Mouse (Mus musculus): ENCODE measurements at regions not wholly inside any gene's neighbourhood (a gene's known extent, or its start where the extent isn't known, plus 50 kb on each side); places are given as distances from the start of the nearest gene placed in this dataset.
A peak's percentile ranks its signal among the peaks of the same experiment; 100 is the strongest.
"Not testable (repeated sequence)": the region's sequence is repeated elsewhere in the genome, so short reads cannot be mapped to it uniquely, and the experiment has no call there.

DNA sequence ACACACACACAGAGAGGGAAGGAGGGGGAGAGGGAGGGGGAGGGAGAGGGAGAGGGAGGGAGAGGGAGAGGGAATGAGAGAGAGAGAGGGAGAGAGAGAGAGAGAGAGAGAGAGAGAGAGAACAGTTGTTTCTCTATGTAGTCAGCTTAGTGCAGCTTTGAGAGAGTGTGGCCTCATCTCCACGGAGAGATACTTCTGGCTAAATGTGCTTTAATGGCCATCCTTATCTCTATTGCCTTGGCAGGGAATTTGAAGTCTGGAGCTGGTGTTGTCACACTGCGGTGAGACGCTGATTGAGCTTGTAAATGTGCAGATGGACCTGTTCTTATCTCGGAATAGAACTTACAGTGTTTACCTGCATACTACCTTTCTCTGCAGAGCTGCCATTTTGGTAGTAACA is 160.9 kb upstream of the Arglu1 start:
- DNase-seq (ENCODE audit: low spot score in 2 of 2) = no peak

DNA sequence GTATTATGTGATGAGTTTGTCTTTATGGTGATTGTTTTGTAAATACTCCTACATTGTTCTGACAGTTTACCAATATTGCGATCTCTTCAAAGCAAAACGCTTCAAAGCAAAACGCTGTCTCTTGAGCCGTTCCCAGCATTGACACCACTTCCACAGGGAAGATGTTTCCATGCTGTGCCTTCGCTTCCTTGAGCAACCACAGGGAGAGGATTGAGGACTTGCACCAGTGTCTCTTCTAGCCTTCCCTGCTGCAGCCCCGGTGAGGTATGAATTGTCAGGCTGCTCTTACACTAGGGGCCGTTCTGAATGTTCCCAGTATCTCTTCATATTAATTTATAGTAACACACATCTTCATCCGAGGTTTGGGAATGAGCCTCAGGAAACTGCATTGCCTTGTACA is 160.4 kb upstream of the Arglu1 start:
- DNase-seq (ENCODE audit: low spot score in 2 of 2) = no peak

DNA sequence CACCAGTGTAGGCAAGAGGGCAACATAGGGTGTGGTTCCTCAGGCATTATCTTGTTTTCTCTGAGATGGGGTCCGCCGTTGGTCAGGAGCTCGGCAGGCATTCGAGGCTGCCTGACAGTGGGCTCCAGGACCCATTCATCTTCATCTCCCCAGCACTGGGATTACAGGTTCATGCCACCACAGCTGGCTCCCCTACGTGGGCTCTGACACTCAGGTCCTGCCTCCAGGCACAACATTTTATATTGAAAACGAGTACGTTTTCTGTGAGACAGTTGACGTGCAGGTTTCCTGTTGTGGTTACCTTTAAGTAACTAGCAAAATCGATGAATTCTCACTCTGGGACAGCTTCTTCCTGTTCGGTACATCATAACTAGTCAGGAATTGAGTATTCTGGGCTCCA is 157.3 kb upstream of the Arglu1 start:
- no peak for DNase-seq (ENCODE audit: low spot score in 2 of 2)

DNA sequence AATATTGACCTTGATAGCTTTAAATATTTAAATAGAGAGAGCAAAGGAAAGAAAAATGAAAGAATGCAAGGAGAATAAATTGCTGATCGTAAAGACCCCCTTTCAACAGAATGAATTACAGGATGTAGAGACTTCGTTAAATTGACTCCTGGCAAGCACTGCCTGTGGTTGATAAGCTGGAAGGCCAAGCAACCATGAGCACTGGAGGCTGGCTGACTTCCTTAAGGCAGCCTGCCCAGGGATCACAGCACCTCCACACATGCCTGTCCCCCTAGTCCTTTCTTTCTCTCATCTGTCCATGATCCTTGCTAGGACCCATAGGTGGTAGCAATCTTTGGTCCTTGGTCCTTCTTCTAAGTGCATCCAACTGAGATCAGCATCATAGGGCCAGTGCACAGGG is 152.0 kb upstream of the Arglu1 start:
- no peak for DNase-seq (ENCODE audit: low spot score in 2 of 2)

DNA sequence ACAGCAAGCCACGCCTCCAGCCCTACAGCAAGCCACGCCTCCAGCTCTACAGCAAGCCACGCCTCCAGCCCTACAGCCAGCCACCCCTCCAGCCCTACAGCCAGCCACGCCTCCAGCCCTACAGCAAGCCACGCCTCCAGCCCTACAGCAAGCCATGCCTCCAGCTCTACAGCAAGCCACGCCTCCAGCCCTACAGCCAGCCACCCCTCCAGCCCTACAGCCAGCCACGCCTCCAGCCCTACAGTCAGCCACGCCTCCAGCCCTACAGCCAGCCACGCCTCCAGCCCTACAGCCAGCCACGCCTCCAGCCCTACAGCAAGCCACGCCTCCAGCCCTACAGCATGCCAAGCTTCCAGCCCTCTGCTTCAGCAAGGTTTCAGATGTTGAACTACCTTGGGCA is 145.8 kb upstream of the Arglu1 start:
- not testable (repeated sequence) for DNase-seq (ENCODE audit: low spot score in 2 of 2)

DNA sequence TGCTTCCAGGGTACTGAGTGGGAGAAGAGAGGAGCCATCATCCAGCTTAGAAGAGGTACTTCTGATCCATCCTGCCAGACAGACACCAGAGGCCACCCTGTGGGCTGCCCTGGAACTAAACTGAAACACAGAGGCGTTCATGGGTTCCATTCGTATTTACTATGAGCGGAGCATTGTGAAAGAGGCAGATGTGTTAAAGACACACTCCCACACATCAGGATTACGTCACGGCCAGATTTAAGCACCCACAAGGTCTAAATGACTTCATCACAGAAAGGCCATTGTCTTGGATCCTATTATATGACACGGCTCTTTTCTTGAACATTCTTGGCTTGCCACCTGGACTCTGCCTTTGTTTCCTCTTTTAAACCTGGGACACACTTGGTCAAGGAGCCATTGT is 141.0 kb upstream of the Arglu1 start:
- DNase-seq (ENCODE audit: low spot score in 2 of 2) = no peak

DNA sequence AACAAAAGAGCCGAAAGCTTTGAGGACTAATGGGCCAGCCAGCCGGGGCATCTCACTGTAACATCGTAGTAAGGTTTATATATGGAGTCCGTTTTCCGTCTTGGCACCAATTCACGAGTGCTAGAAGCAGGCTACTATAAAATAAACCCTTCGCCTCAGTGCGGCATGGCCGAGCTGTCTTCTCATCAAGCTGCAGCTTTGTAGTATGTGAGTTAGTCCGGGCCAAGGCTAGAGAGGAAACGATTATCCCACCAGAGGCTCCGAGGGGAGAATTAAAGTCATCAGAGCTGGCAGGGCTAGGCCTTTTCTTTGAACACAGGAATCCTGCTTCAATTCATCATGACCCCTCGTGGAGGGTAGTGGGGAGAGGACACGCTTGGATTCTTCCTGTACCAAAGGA is 138.9 kb upstream of the Arglu1 start:
- no peak for DNase-seq (ENCODE audit: low spot score in 2 of 2)

DNA sequence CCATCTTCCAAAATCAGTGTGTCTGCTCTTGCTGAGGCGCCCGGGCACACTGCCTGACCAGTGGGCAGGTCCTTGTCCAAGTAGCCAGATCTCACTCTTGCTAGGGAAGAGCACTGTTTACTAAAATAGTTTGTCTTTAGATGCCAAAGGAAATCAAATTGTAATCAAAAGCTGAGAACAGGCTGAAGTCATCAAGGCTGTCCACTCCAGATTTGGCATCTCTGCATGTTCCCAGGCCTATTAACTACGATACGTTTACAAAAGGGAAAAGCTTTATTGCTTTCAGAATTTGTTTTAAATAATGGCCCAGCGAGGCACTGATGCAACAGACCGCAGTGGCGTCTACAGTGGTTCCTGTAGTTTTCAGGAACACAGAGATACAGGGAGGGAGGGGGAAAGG is 137.2 kb upstream of the Arglu1 start:
- DNase-seq (ENCODE audit: low spot score in 2 of 2) = no peak

DNA sequence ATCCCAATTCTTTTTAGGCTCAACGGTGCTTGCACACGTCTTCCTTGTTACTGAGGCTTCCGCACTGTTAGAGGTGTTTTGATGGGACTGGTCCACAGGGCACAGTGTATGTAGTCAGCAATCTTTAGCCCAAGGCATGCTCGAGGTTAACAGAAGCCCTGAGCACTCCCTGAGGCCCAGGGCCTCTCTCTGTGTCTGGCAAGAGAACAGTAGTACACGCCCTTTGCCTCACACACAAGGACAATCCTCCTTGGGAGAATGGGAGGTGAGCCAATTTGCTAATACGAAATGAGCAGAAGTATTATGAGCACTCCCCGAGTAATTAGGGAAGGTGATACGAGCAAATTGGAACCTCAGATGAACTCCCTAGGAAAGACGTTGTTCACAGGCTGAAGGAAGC is 136.5 kb upstream of the Arglu1 start:
- no peak for DNase-seq (ENCODE audit: low spot score in 2 of 2)

DNA sequence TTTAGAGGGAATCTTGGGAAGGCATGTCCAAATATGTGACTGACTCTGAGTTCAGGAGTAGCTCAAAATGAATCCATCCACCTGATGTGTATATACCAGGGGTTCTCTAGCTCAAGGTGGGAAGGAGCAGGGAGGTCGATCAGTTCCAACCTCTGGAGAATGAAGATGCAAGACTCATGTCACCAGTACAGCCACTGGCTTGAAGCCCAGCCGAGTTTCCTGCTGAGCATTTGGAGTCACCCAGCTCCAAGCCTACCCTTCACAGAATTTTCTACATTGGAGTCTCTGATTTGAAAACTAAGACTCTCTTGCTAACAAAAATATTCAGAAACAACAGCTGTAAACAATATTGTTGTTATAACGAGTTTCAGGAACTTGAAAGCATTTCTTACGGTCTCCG is 134.6 kb upstream of the Arglu1 start:
- DNase-seq (ENCODE audit: low spot score in 2 of 2) = no peak

DNA sequence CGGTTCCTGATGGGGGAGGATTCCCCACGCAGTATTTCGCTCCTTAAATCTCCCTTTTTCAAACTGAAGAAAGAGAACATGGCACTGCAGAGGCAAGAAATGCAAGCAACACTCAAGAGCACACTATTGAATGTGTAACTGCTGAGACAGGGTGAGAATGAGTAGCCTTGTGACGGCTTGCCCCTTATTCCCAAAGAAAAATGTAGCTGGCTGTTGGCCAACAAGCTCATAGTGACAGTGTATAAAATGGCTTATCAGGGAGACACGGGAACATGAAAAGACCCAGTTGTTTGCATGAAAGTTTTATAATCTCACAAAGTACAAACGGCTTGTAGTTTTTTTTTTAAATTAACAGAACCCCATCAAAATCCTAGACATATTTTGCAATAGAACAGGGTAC is 130.8 kb upstream of the Arglu1 start:
- no peak for DNase-seq (ENCODE audit: low spot score in 2 of 2)

DNA sequence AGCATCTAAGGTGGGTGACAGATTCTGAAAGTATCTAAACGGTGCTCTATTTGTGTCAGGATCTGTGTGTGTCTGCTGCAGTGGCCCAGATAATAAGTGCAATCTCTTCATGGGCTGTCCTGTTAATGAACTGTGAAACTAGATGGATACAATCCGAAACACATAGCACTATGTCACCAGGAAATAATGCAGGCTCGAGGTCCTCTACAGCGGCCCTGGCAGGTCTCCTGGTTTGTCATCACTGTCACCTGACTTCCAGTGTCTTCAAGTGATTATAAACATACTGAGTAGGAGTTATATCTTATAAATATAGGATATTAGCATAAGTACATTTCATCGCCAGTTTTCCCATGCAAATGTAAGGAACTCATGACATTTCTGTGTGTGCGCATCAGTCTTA is 130.3 kb upstream of the Arglu1 start:
- no peak for DNase-seq (ENCODE audit: low spot score in 2 of 2)

DNA sequence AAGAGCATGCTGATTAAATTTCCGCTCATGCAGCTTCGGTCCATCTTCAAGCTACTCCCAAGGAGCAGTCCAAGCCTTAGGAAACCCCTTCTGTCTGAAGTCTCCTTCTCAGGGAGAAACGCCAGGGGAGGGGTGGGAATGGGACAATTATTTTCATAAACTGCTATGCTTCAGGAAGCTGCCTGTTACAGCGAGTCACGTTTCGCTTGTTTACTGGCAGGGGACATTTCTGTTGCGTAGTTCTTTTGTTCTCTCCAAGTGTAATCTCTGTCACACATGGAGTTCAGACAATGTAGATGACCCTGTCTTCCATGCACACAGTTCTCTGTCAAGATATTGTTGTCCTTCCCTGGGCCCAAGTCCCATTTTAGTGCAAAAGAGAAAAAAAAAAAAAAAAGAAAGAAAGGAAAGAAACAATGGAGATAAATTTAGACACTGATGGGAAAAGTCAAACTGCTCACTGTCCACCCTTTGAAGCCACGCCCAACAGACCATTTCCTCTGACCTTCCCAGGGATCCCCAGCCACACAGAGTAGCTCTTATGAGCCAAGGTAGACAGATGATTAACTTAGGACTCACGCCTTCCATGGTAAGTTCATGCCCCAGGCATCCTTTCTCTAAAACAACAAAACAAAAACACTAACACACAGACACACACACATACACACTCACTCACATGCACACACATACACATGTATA is 129.1 kb upstream of the Arglu1 start:
- DNase-seq (ENCODE audit: low spot score in 2 of 2) = no peak

DNA sequence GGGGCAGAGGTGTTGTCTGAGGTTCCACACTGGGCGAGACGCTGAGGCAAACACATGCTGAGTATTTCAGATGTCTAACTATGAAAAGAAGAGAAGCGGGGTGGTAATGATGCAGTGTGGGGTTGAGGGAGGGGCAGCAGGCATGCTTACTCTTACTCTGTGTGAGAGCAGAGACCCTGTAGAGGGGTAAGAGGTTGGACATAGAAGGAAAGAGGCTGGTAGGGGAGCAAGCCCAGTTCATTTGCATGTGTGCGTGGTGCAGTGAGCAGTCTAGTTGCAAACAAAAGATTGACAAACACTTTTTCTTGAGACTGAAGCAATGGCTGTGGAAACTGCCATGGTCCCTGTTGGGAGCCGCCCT is 122.5 kb upstream of the Arglu1 start:
- DNase-seq (ENCODE audit: low spot score in 2 of 2) = no peak

DNA sequence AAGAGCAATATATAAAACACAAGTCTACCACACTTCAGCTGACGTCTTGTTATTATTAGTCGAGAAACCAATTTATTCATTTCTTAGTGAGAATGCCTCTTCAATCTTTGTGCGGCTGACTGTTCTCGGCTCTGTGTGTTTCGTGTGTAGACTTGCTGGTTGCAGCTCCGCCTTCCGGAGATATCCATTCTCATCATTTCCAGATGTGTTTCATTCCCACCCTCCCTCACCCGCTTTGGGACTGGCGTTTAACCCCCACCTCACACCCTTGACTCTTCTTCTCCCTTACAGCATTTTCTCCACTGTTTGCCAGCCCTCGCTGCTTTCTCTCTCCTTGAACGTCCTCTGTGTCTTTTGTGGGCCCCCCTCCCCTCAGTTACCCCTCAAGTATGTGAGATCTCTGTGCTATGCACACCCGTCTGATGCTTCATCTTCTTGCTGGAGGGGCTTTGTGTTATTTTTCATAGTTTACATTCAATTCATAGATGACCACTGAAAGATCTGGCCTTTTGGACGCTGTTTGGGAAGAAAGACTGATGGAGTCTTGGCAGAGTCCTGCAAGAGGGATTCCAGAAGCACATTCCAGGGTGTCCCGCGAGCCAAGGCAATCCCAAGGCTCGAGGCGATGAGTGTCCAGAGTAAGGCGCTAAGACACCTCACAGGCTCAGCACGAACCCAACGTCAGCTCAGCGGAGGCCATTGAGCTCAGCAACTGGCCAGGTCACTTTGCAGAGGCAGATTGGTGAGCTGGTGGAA is 121.9 kb upstream of the Arglu1 start:
- DNase-seq (ENCODE audit: low spot score in 2 of 2) = no peak

DNA sequence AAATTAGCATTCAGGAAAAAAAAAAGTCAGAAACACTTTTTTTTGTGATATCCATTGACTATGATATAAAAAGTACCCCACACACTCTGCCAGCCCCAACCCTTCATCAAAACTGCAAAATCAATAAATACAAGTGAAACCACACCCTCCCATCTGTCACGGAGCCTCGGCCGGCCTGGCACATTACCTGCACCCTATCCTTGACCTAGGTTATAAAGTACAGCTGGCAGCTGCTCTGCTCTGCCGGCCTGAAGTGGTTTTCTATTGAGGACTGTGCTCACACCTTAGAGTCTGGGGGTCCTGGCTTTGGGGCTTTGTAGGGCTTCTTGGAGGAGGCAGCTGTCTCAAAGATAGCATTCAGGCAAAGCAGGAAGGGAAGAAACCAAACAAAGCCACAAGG is 120.6 kb upstream of the Arglu1 start:
- DNase-seq (ENCODE audit: low spot score in 2 of 2) = no peak

DNA sequence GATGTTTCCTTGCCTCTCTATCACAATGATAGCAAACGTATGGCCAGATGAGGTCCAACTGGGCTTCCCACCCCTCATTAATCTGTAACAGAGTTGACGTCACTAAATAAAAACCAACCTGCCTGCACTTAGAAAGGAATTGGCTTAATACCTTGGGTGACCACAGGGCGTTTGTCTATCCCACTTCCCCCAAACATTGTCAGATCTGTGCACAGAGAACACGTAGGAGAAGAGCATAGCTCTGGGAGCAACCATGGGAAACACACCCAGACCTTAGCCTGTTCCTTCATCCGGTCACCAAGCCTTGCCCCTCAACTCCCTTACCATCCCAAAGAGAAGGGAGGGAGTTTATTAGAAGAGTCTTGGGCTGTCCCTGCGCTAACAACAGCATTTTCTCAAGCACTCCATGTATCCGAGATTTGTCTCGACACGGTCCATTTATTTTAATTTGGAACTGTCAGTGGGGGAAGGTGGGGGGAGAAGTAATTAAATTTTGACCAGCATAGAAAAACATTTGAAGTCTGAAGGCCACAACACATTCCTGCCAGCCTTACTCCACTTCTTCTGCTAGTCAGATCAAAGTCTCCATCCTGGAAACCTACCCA is 119.6 kb upstream of the Arglu1 start:
- no peak for DNase-seq (ENCODE audit: low spot score in 2 of 2)

DNA sequence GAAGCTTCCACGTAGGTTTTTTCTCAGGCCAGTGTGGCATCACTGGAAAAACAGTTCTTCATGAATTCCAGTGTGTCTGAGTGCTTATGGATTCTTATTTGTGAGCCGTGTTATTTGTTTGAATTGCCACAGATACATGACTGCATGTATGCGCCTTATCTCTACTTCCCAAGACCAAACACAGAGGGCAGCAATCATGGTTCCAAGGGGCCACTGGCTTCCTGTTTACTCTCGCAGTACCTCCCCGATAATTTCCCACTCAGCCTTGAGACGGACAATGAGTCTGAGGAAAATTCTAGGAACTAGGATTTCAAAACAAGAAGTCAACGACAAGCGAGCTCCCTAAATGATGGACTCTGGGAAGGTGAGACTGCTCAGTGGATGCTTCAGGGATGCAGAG is 119.0 kb upstream of the Arglu1 start:
- DNase-seq (ENCODE audit: low spot score in 2 of 2) = no peak

DNA sequence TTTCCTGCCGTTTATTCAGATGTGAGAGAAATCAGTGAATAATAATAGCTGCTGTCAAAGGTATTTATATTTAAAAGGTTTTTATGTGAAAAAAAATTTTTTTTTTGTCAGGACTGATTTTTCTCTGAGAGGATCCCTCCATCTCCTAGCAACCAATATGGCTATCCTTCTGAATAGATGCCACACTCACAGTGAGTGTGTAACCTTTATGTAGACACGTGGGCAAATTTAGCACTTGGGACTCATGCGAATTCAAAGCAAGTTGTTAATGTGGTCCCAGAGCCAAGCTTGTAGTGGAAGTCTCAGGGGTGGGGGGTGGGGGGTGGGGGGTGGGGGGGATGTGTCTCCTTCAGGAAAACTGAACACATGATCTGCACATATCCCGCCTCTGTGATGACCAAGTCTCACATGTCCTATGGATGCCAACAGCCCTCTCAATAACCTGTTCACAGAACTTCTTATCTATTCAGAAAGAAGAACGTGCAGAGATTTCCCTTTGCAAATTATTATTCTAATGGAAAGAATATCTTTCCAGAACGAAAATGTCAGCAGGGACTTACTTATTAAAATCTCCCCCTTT is 112.5 kb upstream of the Arglu1 start:
- no peak for DNase-seq (ENCODE audit: low spot score in 2 of 2)

DNA sequence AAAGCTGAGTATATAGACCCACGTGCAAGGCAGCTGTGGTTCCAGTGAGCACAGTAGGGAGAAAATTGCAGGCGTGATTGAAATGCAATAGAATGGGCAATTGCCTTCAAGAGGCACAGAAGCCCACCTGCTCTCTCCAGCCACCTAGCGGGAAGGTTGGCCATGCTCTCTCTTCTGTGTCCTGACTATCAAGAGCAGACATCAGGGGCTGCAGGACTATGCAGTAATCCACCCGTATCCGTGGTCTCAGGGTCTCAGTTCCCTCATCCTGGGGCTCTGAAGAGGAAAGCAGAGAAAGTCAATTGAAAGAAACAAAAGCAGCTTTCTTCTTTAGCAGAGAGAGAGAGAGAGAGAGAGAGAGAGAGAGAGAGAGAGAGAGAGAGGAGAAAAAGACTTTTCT is 112.0 kb upstream of the Arglu1 start:
- DNase-seq (ENCODE audit: low spot score in 2 of 2) = peak in 1 of 2 experiments; percentile 22

DNA sequence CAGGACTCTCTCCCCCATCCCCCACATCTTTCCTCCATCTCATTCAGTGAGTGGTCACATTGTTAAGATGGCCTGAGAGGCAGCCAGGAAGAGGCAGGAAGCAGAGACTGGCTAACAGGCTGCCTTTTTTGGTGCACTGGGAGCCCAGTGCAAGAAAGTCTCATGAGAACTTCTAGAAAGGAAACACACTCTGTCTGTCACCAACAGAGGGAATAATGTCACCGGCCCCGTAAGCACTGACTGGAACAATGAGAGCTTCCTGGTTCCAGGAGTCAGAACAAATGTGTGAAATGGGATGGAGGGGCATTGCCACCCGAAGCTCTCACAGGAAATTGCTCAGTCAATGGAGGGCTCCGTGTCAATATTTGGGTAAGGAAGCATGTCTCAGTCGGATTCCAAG is 111.3 kb upstream of the Arglu1 start:
- DNase-seq (ENCODE audit: low spot score in 2 of 2) = no peak

DNA sequence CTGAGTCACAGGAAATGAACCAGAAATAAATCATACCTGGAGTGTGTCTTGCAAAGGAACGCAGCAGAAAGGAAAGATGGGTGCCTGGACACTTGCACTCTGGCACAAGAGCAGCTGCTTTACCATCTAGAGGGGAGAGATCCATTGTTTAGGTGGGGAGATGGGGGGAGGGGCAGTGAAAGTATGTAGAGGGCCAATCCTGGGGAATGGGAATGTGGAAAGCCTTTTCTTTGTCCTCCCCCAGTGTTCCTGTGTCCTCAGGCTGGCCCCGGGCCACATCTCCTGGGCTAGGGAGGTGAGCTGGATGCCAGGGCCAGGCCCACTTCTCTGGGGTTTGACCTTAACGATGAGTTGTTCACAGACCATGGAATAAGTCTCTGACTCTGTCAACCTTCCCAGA is 107.2 kb upstream of the Arglu1 start:
- no peak for DNase-seq (ENCODE audit: low spot score in 2 of 2)

DNA sequence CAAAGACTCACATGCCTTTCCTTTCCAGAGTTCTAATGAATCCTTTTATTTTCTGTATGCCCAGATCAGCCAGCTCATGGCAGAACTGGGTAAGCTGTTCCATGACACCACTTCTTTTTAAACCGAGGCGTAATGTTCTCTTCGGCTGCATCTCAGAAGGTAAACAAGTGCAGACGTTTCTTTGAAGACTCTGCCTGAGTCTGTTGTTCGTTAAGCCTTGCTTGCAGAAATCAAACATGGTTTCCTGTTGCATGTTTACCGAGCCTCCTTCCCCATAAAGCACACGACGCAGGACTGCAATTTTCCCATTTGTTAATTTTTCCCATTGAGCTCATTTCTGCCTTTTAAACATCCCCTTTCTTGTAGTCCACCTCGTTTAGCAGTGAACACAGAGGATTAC is 106.6 kb upstream of the Arglu1 start:
- no peak for DNase-seq (ENCODE audit: low spot score in 2 of 2)
